Mouse (Mus musculus): ENCODE results near the gene Hmgb1. TPM values are rescaled to one million over a fixed set of nuclear protein-coding genes. Genes with fewer than 3 reads are reported as not detected.
"Not testable (repeated sequence)": the region's sequence is repeated elsewhere in the genome, so short reads cannot be mapped to it uniquely, and the experiment has no call there.

Gene Hmgb1
- total and polyA plus RNA-seq, 3 experiments = 517 to 576 (median 529) TPM

DNA sequence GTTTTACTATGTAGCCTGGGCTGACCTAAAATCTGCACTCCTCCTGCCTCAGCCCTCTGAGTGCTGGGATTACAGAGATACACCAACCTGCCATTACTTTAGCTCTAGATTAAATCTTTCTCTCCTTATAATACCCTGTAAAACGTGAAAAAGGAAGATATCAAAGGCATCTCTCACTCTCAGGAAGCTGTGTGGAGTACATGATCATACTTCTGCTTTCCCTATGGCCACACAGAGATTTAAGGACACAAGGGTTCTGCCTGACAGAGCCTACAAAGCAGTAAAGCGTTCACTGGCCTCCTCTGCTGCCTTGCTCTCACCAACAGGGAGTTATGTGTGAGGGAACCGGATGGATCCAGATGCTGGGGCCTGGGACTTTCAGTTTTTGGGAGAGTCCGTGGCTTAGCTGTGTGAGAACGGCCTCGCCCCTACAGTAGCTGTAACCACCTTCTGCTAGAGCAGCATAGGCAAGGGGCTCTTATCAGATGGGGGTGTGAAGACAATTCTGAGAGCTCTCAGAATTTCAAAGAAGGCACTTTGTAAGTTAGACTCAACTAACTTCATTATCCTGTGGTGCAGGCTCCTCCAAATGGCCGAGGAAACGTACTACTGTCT lies 36.8 kb downstream of the Hmgb1 start:
- Histone ChIP-seq H3K36me3 (replicated peaks) (no peaks in the 10 kb centered on the region), H3K4me1 (ENCODE audit: insufficient read depth, low read depth, low read length) (no peaks in the 10 kb centered on the region), H3K4me3 (ENCODE audit: low read depth, low read length) (no peak overlapping the region), H3K27me3 (ENCODE audit: insufficient read depth, low read length) (peaks cover 5% of the 10 kb centered on the region; the same call in 1 of the 2 replicates), H3K9me3 (replicated peaks) (no peaks in the 10 kb centered on the region)
- DNase-seq (ENCODE audit: low spot score) (no peak), ATAC-seq (ENCODE audit: extremely low read depth, insufficient number of reproducible peaks, low FRiP score, poor library complexity, severe bottlenecking) (no peak)
- TF ChIP-seq GATA2 (IDR thresholded peaks at IDR 0.05; ENCODE audit: borderline replicate concordance, low read depth, low read length) (no peak), TAL1 (conservative IDR thresholded peaks at IDR 0.05; ENCODE audit: low read depth, low read length) (no peak), CTCF (IDR thresholded peaks at IDR 0.05; ENCODE audit: low read depth, low read length) (no peak), GATA1 (IDR thresholded peaks at IDR 0.05; ENCODE audit: borderline replicate concordance, low read length) (no peak), POLR2AphosphoS5 (IDR thresholded peaks at IDR 0.05; ENCODE audit: insufficient replicate concordance, low read depth, low read length) (no peak)

DNA sequence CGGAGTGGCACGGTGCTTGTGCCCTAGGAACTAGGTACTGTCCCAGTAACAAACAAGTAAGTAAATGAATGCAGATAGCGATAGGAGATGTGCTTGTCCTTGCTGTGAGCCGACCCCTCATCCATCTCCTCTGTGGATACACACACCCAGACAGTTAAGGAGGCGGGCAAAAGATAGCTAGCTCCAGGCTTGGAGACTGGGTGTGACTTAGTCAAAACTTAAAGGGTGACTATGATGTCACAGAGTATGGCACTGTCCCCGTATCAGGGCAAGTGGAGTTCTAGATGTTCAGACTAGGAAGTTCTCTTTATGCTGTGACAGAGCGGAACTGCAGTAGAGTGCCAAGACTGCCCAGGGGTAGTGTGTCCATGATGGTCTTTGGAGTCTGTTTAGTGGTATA lies 37.6 kb downstream of the Hmgb1 start:
- no peak overlapping the region for H3K4me3 ChIP-seq (ENCODE audit: low read depth, low read length)
- ATAC-seq (ENCODE audit: extremely low read depth, insufficient number of reproducible peaks, low FRiP score, poor library complexity, severe bottlenecking) = no peak
- TF ChIP-seq GATA1 (IDR thresholded peaks at IDR 0.05; ENCODE audit: borderline replicate concordance, low read length) = no peak
- TF ChIP-seq GATA2 (IDR thresholded peaks at IDR 0.05; ENCODE audit: borderline replicate concordance, low read depth, low read length) = no peak
- TF ChIP-seq TAL1 (conservative IDR thresholded peaks at IDR 0.05; ENCODE audit: low read depth, low read length) = no peak
- TF ChIP-seq CTCF (IDR thresholded peaks at IDR 0.05; ENCODE audit: low read depth, low read length) = no peak
- TF ChIP-seq POLR2AphosphoS5 (IDR thresholded peaks at IDR 0.05; ENCODE audit: insufficient replicate concordance, low read depth, low read length) = no peak
- peaks cover 3% of the 10 kb centered on the region; the same call in 1 of the 2 replicates for H3K27me3 ChIP-seq (ENCODE audit: insufficient read depth, low read length)
- no peak for DNase-seq (ENCODE audit: low spot score)
- no peaks in the 10 kb centered on the region for H3K9me3 ChIP-seq (replicated peaks)
- no peaks in the 10 kb centered on the region for H3K36me3 ChIP-seq (replicated peaks)
- H3K4me1 ChIP-seq (ENCODE audit: insufficient read depth, low read depth, low read length) = no peaks in the 10 kb centered on the region

DNA sequence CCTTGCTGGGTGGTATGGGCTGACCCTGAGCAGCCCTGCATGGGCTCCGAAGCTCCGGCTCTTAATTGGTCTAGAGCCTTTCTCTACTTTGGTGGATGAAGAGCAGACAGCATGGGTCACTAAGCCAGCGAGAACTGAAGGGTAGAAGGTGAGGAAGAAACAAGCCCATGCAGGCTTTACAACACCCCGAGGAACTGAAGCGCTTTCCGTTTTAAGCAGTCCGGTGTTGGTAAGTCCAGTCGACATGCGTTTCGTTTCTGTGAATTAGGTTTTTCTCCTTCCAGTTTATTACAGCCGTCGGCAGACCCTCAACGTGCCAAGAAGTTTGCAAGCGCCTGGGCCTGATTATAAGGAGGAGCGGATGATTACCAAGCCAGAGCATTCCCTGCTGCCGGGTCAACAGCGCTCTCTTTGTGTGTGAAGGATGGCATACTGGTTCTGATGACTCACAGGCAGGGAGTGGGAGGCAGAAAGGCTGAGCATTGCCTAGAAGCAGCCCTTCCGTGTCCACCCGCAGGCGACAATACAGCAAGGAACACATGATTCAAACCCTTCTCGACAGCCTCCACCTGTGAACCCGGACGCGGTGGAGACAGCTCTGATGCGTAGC lies 40.4 kb downstream of the Hmgb1 start:
- H3K4me3 ChIP-seq (ENCODE audit: low read depth, low read length) = no peak overlapping the region
- peaks cover 4% of the 10 kb centered on the region; the same call in 1 of the 2 replicates for H3K4me1 ChIP-seq (ENCODE audit: insufficient read depth, low read depth, low read length)
- DNase-seq (ENCODE audit: low spot score) = no peak
- no peaks in the 10 kb centered on the region for H3K27me3 ChIP-seq (ENCODE audit: insufficient read depth, low read length)
- ATAC-seq (ENCODE audit: extremely low read depth, insufficient number of reproducible peaks, low FRiP score, poor library complexity, severe bottlenecking) = no peak
- no peaks in the 10 kb centered on the region for H3K9me3 ChIP-seq (replicated peaks)
- H3K36me3 ChIP-seq (replicated peaks) = no peaks in the 10 kb centered on the region
- TF ChIP-seq GATA1 (IDR thresholded peaks at IDR 0.05; ENCODE audit: borderline replicate concordance, low read length) (no peak), TAL1 (conservative IDR thresholded peaks at IDR 0.05; ENCODE audit: low read depth, low read length) (no peak), GATA2 (IDR thresholded peaks at IDR 0.05; ENCODE audit: borderline replicate concordance, low read depth, low read length) (no peak), POLR2AphosphoS5 (IDR thresholded peaks at IDR 0.05; ENCODE audit: insufficient replicate concordance, low read depth, low read length) (no peak), CTCF (IDR thresholded peaks at IDR 0.05; ENCODE audit: low read depth, low read length) (no peak)

DNA sequence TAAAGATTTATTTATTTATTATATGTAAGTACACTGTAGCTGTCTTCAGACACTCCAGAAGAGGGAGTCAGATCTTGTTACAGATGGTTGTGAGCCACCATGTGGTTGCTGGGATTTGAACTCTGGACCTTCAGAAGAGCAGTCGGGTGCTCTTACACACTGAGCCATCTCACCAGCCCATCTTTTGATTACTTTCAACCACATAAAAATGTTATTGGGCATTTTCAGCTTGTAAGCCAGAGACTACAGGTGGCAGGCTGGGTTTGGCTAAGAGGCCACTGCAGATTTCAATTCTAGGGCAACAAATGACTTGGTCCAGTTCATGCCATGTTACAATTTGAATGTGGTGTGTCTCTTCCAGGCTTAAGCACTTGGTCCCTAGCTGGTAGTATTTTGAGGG lies 43.1 kb downstream of the Hmgb1 start:
- not testable (repeated sequence) for ATAC-seq (ENCODE audit: extremely low read depth, insufficient number of reproducible peaks, low FRiP score, poor library complexity, severe bottlenecking); H3K27me3 ChIP-seq (ENCODE audit: insufficient read depth, low read length); H3K9me3 ChIP-seq (replicated peaks); DNase-seq (ENCODE audit: low spot score); H3K36me3 ChIP-seq (replicated peaks); H3K4me1 ChIP-seq (ENCODE audit: insufficient read depth, low read depth, low read length); H3K4me3 ChIP-seq (ENCODE audit: low read depth, low read length)

DNA sequence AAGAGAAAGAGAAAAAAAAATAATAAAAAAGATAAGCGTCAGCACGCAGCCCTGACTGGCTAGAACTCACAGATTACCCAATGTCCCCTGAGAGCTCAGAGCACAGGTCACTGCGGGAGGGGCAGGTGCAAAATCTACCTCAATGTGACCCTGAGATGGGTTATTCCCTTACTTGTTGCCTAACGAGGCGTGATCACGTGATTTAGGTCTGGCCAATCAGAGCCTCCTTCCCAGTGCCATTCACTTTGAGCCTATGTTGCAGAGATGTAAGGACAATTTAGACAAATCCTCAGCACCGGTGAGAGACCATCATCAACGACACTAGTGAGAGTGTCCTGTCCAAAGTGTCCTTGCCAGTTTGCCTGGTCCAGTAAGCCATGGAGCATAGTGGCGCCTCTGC lies 44.0 kb downstream of the Hmgb1 start:
- DNase-seq (ENCODE audit: low spot score) (no peak), ATAC-seq (ENCODE audit: extremely low read depth, insufficient number of reproducible peaks, low FRiP score, poor library complexity, severe bottlenecking) (no peak)

DNA sequence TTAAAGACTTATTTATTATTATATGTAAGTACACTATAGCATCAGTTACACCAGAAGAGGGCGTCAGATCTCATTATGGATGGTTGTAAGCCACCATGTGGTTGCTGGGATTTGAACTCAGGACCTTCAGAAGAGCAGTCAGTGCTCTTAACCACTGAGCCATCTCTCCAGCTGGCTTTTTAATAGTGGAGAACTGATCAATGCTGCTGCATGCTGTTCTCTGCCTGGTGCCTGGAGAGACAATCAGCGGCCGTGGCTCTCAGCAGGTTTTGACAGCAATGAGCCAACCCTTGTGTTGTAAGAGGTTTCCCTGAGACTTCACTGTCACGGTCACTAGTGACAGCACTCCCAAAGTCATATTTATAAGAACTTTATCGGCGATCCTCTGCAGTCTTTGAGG lies 46.2 kb downstream of the Hmgb1 start:
- H3K4me3 ChIP-seq (ENCODE audit: low read depth, low read length); DNase-seq (ENCODE audit: low spot score); H3K4me1 ChIP-seq (ENCODE audit: insufficient read depth, low read depth, low read length); ATAC-seq (ENCODE audit: extremely low read depth, insufficient number of reproducible peaks, low FRiP score, poor library complexity, severe bottlenecking); H3K36me3 ChIP-seq (replicated peaks); H3K27me3 ChIP-seq (ENCODE audit: insufficient read depth, low read length); H3K9me3 ChIP-seq (replicated peaks): not testable (repeated sequence)

More for the DNA sequence above, 44.0 kb downstream of the Hmgb1 start:
- Histone ChIP-seq H3K36me3 (replicated peaks) (no peaks in the 10 kb centered on the region), H3K4me1 (ENCODE audit: insufficient read depth, low read depth, low read length) (peaks cover 9% of the 10 kb centered on the region), H3K4me3 (ENCODE audit: low read depth, low read length) (no peak overlapping the region), H3K27me3 (ENCODE audit: insufficient read depth, low read length) (peaks cover 3% of the 10 kb centered on the region; the same call in 1 of the 2 replicates), H3K9me3 (replicated peaks) (no peaks in the 10 kb centered on the region)
- TF ChIP-seq GATA1 (IDR thresholded peaks at IDR 0.05; ENCODE audit: borderline replicate concordance, low read length) (no peak), GATA2 (IDR thresholded peaks at IDR 0.05; ENCODE audit: borderline replicate concordance, low read depth, low read length) (no peak), CTCF (IDR thresholded peaks at IDR 0.05; ENCODE audit: low read depth, low read length) (no peak), TAL1 (conservative IDR thresholded peaks at IDR 0.05; ENCODE audit: low read depth, low read length) (no peak), POLR2AphosphoS5 (IDR thresholded peaks at IDR 0.05; ENCODE audit: insufficient replicate concordance, low read depth, low read length) (no peak)

DNA sequence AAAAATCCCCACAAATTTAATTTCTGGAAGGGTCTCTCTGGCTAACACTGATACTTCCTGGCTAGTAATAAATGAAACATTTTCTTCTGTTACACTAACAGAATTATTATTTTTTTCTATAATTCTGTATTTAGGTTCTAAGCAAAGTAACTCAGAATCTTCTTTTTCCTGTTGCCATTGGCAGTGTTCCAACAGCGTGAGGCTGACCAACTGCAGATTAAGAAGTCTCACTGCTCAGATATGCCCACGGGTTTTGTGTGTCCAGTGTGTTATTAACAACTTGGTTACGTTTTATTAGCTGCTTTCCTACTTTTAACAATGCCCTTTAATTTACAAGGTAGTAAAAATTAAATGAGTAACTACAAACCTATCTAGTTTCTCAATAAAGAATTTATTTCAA lies 46.8 kb downstream of the Hmgb1 start:
- no peaks in the 10 kb centered on the region for H3K36me3 ChIP-seq (replicated peaks)
- no peaks in the 10 kb centered on the region for H3K9me3 ChIP-seq (replicated peaks)
- DNase-seq (ENCODE audit: low spot score) = no peak
- H3K4me1 ChIP-seq (ENCODE audit: insufficient read depth, low read depth, low read length) = peaks cover 9% of the 10 kb centered on the region
- TF ChIP-seq TAL1 (conservative IDR thresholded peaks at IDR 0.05; ENCODE audit: low read depth, low read length) = no peak
- no peak for TF ChIP-seq GATA2 (IDR thresholded peaks at IDR 0.05; ENCODE audit: borderline replicate concordance, low read depth, low read length)
- TF ChIP-seq POLR2AphosphoS5 (IDR thresholded peaks at IDR 0.05; ENCODE audit: insufficient replicate concordance, low read depth, low read length) = no peak
- TF ChIP-seq CTCF (IDR thresholded peaks at IDR 0.05; ENCODE audit: low read depth, low read length) = no peak
- no peak for TF ChIP-seq GATA1 (IDR thresholded peaks at IDR 0.05; ENCODE audit: borderline replicate concordance, low read length)
- no peak for ATAC-seq (ENCODE audit: extremely low read depth, insufficient number of reproducible peaks, low FRiP score, poor library complexity, severe bottlenecking)
- no peak overlapping the region for H3K4me3 ChIP-seq (ENCODE audit: low read depth, low read length)
- peaks cover 3% of the 10 kb centered on the region; the same call in 1 of the 2 replicates for H3K27me3 ChIP-seq (ENCODE audit: insufficient read depth, low read length)
